Mouse (Mus musculus): ENCODE results near the gene Gpx4. TPM values are rescaled to one million over a fixed set of nuclear protein-coding genes. Genes with fewer than 3 reads are reported as not detected.

The Gpx4 gene
- total and polyA plus RNA-seq, 3 experiments, result 832 to 1,055 (median 860) TPM

DNA sequence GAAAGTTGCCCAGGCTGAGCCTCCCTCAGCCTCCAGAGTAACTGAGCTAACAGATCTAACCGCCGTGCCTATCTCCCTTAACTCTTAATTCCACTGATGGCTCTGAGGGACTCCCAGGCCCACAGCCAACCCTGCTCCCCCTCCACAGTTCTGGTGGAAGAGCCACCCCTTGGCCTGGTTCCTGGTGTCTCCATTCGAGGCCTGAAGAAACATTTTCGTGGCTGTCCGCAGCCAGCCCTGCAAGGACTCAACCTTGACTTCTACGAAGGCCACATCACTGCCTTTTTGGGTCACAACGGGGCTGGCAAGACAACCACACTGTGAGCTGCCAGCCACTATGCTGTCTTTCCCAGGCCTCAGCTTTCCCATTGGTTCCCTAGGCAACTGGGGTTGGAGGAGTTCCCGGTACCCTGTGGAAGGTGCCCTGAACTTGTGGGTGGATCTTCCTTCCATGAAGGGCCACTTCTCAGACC lies 42.7 kb upstream of the Gpx4 start:
- Histone ChIP-seq H3K79me2 (replicated peaks; ENCODE audit: control insufficient read depth, insufficient read depth, low read length) (no peaks in the 10 kb centered on the region), H3K27me3 (ENCODE audit: control insufficient read depth, insufficient read depth, low read length) (no peaks in the 10 kb centered on the region), H3K36me3 (ENCODE audit: control insufficient read depth, insufficient read depth, low read length) (no peaks in the 10 kb centered on the region), H3K4me3 (no peak overlapping the region), H3K27ac (no peak overlapping the region), H3K4me1 (ENCODE audit: control insufficient read depth, insufficient read depth, low read length) (peaks cover 5% of the 10 kb centered on the region), H3K9ac (ENCODE audit: low read depth, low read length) (no peak overlapping the region)
- WGBS, result 74% methylated on average over 8 of the region's 8 CpGs
- intact Hi-C loops (cut with DNase I), result no loop called here
- TF ChIP-seq EP300 (IDR thresholded peaks at IDR 0.05; ENCODE audit: insufficient read depth, low read depth, low read length), result no peak
- TF ChIP-seq POLR2A (IDR thresholded peaks at IDR 0.05; ENCODE audit: insufficient read depth, low read depth, low read length), result no peak
- no peak for TF ChIP-seq CTCF (IDR thresholded peaks at IDR 0.05)
- DNase-seq, result no peak

DNA sequence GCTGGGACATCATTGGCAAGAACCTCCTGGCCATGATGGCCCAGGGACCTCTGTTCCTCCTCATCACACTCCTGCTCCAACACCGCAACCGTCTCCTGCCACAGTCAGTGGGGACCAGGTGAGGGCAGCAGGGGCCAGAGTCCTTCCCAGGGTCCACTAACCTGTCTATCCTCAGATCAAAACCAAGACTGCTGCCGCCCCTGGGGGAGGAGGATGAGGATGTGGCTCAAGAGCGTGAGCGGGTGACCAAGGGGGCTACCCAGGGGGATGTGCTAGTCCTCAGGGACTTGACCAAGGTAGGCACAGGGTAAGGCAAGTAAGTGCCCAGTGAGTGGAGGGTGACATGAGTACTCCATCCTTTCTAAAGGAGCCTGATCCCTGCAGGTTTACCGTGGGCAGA lies 35.2 kb upstream of the Gpx4 start:
- TF ChIP-seq CTCF (IDR thresholded peaks at IDR 0.05), result no peak
- no peak for TF ChIP-seq POLR2A (IDR thresholded peaks at IDR 0.05; ENCODE audit: insufficient read depth, low read depth, low read length)
- no peak for TF ChIP-seq EP300 (IDR thresholded peaks at IDR 0.05; ENCODE audit: insufficient read depth, low read depth, low read length)
- Histone ChIP-seq H3K27me3 (ENCODE audit: control insufficient read depth, insufficient read depth, low read length) (no peaks in the 10 kb centered on the region), H3K36me3 (ENCODE audit: control insufficient read depth, insufficient read depth, low read length) (no peaks in the 10 kb centered on the region), H3K4me1 (ENCODE audit: control insufficient read depth, insufficient read depth, low read length) (no peaks in the 10 kb centered on the region; the same call in 1 of the 2 replicates), H3K4me3 (no peak overlapping the region), H3K79me2 (replicated peaks; ENCODE audit: control insufficient read depth, insufficient read depth, low read length) (no peaks in the 10 kb centered on the region), H3K9ac (ENCODE audit: low read depth, low read length) (no peak overlapping the region), H3K27ac (no peak overlapping the region)
- 87% methylated on average over 6 of the region's 6 CpGs for WGBS
- no peak for DNase-seq
- intact Hi-C loops (cut with DNase I), result no loop called here

DNA sequence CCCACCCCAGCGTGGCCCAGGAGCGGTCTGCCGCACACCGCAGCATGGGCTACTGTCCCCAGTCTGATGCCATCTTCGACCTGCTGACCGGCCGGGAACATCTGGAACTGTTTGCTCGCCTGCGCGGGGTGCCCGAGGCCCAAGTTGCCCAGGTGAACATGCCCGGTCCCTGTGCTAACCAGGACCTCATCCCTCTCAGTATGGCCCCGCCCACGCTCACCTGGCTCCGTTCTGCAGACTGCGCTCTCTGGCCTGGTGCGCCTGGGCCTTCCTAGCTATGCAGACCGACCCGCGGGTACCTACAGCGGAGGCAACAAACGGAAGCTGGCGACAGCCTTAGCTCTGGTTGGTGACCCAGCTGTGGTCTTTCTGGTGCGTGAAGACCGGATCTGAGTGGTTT lies 33.4 kb upstream of the Gpx4 start:
- Histone ChIP-seq H3K27me3 (ENCODE audit: control insufficient read depth, insufficient read depth, low read length) (no peaks in the 10 kb centered on the region), H3K36me3 (ENCODE audit: control insufficient read depth, insufficient read depth, low read length) (no peaks in the 10 kb centered on the region), H3K9ac (ENCODE audit: low read depth, low read length) (no peak overlapping the region), H3K4me3 (no peak overlapping the region), H3K79me2 (replicated peaks; ENCODE audit: control insufficient read depth, insufficient read depth, low read length) (no peaks in the 10 kb centered on the region), H3K27ac (no peak overlapping the region), H3K4me1 (ENCODE audit: control insufficient read depth, insufficient read depth, low read length) (no peaks in the 10 kb centered on the region; the same call in 1 of the 2 replicates)
- intact Hi-C loops (cut with DNase I), result no loop called here
- no peak for TF ChIP-seq CTCF (IDR thresholded peaks at IDR 0.05)
- TF ChIP-seq EP300 (IDR thresholded peaks at IDR 0.05; ENCODE audit: insufficient read depth, low read depth, low read length), result no peak
- no peak for TF ChIP-seq POLR2A (IDR thresholded peaks at IDR 0.05; ENCODE audit: insufficient read depth, low read depth, low read length)
- DNase-seq, result no peak
- 79% methylated on average over 25 of the region's 25 CpGs for whole genome bisulfite sequencing

DNA sequence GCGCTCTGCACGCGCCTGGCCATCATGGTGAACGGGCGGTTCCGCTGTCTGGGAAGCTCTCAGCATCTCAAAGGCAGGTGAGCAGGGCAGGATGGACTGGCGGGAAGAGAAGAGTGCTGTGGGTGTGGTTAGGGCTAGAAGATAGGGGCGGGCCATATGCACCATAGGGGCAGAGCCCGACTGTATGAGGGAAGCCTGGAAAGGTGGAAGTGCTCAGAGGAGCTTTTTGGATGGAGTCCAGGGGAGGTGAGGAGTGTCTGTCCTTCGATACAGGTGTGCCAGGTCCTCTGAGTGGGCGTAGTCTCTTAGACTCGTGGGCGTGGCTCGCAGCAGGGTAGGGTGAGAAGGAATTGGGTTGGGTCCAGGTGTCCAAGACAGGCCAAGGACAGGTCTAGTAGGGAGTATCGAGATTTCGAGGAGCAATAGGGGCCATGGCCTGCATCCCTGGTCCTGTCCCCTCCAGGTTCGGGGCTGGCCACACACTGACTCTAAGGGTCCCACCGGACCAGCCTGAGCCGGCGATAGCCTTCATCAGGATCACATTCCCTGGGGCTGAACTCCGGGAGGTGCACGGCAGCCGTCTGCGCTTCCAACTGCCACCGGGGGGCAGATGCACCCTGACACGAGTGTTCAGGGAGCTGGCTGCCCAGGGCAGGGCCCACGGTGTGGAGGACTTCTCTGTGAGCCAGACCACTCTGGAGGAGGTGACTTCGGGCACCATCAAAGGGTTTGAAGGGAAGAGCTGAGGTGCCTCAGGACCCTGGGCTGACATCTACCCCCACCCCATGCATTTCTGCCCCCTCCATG lies 32.3 kb upstream of the Gpx4 start:
- no peaks in the 10 kb centered on the region for H3K27me3 ChIP-seq (ENCODE audit: control insufficient read depth, insufficient read depth, low read length)
- H3K4me3 ChIP-seq, result no peak overlapping the region
- H3K27ac ChIP-seq, result no peak overlapping the region
- intact Hi-C loops (cut with DNase I), result no loop called here
- WGBS, result 62% methylated on average over 28 of the region's 28 CpGs
- no peak overlapping the region for H3K9ac ChIP-seq (ENCODE audit: low read depth, low read length)
- TF ChIP-seq CTCF (IDR thresholded peaks at IDR 0.05) (peak; percentile 51), EP300 (IDR thresholded peaks at IDR 0.05; ENCODE audit: insufficient read depth, low read depth, low read length) (no peak), POLR2A (IDR thresholded peaks at IDR 0.05; ENCODE audit: insufficient read depth, low read depth, low read length) (no peak)
- H3K36me3 ChIP-seq (ENCODE audit: control insufficient read depth, insufficient read depth, low read length), result no peaks in the 10 kb centered on the region
- no peaks in the 10 kb centered on the region for H3K79me2 ChIP-seq (replicated peaks; ENCODE audit: control insufficient read depth, insufficient read depth, low read length)
- DNase-seq, result no peak
- no peaks in the 10 kb centered on the region; the same call in 1 of the 2 replicates for H3K4me1 ChIP-seq (ENCODE audit: control insufficient read depth, insufficient read depth, low read length)

DNA sequence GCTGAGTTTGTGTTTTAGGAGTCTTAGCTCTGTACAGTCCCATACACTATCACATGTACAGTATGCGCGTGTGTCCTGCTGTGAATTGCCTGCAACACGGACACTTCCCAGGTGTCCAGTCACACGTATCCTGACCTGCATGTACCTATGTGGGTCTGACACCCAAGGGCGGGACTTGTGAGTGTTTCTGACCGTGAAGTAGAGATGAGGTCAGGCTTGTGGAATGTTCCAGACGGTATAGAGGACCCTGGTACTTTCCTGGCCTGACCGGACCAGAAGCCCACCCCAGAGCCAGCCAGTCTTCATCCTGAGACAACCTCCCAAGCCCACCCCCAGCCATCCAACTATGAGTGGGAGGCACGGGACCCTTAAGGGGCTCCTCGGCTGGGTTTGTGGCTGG lies 31.4 kb upstream of the Gpx4 start:
- intact Hi-C loops (cut with DNase I), result no loop called here
- TF ChIP-seq EP300 (IDR thresholded peaks at IDR 0.05; ENCODE audit: insufficient read depth, low read depth, low read length), result no peak
- no peak for TF ChIP-seq CTCF (IDR thresholded peaks at IDR 0.05)
- TF ChIP-seq POLR2A (IDR thresholded peaks at IDR 0.05; ENCODE audit: insufficient read depth, low read depth, low read length), result no peak
- Histone ChIP-seq H3K4me1 (ENCODE audit: control insufficient read depth, insufficient read depth, low read length) (no peaks in the 10 kb centered on the region; the same call in 1 of the 2 replicates), H3K4me3 (no peak overlapping the region), H3K27ac (no peak overlapping the region), H3K9ac (ENCODE audit: low read depth, low read length) (no peak overlapping the region), H3K36me3 (ENCODE audit: control insufficient read depth, insufficient read depth, low read length) (no peaks in the 10 kb centered on the region), H3K27me3 (ENCODE audit: control insufficient read depth, insufficient read depth, low read length) (no peaks in the 10 kb centered on the region), H3K79me2 (replicated peaks; ENCODE audit: control insufficient read depth, insufficient read depth, low read length) (no peaks in the 10 kb centered on the region)
- 85% methylated on average over 10 of the region's 10 CpGs for WGBS
- DNase-seq, result no peak

GRCm38 (mm10) chr10:80016511-80016910 lies 30.5 kb upstream of the Gpx4 start, which contains the start of gene Arhgap45:
TSS of gene Arhgap45 (plus strand) at chr10:80016653.
- Histone ChIP-seq H3K4me3 (no peak within 1 kb of the TSS), H3K27me3 (ENCODE audit: control insufficient read depth, insufficient read depth, low read length) (no peaks in the 10 kb centered on the region), H3K79me2 (replicated peaks; ENCODE audit: control insufficient read depth, insufficient read depth, low read length) (no peaks in the 10 kb centered on the region), H3K9ac (ENCODE audit: low read depth, low read length) (0 out of 2 replicates have a peak within 1 kb of the TSS, but pooled peaks have one; percentile 4), H3K4me1 (ENCODE audit: control insufficient read depth, insufficient read depth, low read length) (no peaks in the 10 kb centered on the region; the same call in 1 of the 2 replicates), H3K27ac (peak within 1 kb of the TSS; percentile 36), H3K36me3 (ENCODE audit: control insufficient read depth, insufficient read depth, low read length) (no peaks in the 10 kb centered on the region)
- DNase-seq, result peak in 1 of 2 experiments; percentile 79
- intact Hi-C loops (cut with DNase I), result no loop called here
- WGBS, result 58% methylated on average over 11 of the region's 11 CpGs
- no peak for TF ChIP-seq EP300 (IDR thresholded peaks at IDR 0.05; ENCODE audit: insufficient read depth, low read depth, low read length)
- TF ChIP-seq POLR2A (IDR thresholded peaks at IDR 0.05; ENCODE audit: insufficient read depth, low read depth, low read length), result peak; percentile 40; the same call in 1 of the 2 replicates
- no peak for TF ChIP-seq CTCF (IDR thresholded peaks at IDR 0.05)

All from heart, adult 2 months (tissue).